Comparison of ENCODE assay signal across 8 mouse cellular contexts in the genomic region with DNA sequence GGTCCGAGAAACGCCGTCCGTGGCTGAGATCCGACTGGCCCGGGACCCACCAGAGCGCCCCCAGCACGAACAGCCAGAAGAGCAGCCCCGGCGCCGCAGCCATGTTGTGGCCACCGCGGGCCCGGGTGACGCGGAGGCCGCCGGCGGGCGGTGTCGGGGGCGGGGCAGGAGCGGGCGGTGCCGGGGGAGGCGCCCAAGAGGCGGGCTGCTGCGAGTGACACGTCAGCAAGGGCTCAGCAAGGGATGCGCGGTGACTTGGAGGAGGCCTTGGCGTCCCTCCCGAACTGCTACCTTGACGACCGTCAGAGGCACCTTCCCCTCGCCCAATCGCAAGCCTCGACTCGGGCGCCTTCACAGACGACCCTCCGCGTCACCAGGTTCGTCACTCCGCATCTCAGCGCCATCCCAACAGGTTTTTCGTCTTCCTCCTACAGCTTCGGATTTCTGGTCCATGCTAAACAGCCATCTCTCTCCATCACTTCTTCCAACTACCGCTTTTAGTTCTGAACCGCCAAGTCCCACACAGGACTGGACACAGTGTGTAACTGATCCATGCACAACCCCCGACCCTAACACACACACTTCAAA. TPM values are rescaled to one million over a fixed set of nuclear protein-coding genes. Genes with fewer than 3 reads are reported as not detected.
DNase-seq lines count a peak whose midpoint lies in the region; ATAC-seq and TF ChIP-seq lines count a peak whose summit lies in the region.

A gene (minus strand): TSS at position 127 of the 588 bp plus-strand sequence.

- peak within 1 kb of the TSS; percentile 91 for H3K4me3 ChIP-seq in bone marrow macrophage, adult 2 months (ENCODE audit: insufficient read depth, low read length)
- peak within 1 kb of the TSS; percentile 85 for H3K4me3 ChIP-seq in embryonic fibroblast, embryonic 13.5 days (ENCODE audit: insufficient read depth, low read length)
- H3K4me3 ChIP-seq in heart, embryonic 10.5 days = peak within 1 kb of the TSS; percentile 87
- peak within 1 kb of the TSS; percentile 95 for H3K4me3 ChIP-seq in kidney, embryonic 15.5 days (replicated peaks)

- no peak for TF ChIP-seq CTCF in bone marrow macrophage, adult 2 months (IDR thresholded peaks at IDR 0.05; ENCODE audit: low read depth, low read length)
- no peak for TF ChIP-seq CTCF in embryonic fibroblast, embryonic 13.5 days (IDR thresholded peaks at IDR 0.05; ENCODE audit: borderline replicate concordance, insufficient read depth, low read length)

- H3K4me2 ChIP-seq in kidney, embryonic 15.5 days = peak within 1 kb of the TSS; percentile 83

- H3K4me1 ChIP-seq in bone marrow macrophage, adult 2 months (ENCODE audit: control insufficient read depth, insufficient read depth, low read length) = peaks cover 11% of the 10 kb centered on the region
- H3K4me1 ChIP-seq in embryonic fibroblast, embryonic 13.5 days (ENCODE audit: control insufficient read depth, insufficient read depth, low read length) = peaks cover 4% of the 10 kb centered on the region
- H3K4me1 ChIP-seq in heart, embryonic 10.5 days = peaks cover 16% of the 10 kb centered on the region
- peaks cover 22% of the 10 kb centered on the region for H3K4me1 ChIP-seq in kidney, embryonic 15.5 days

- DNase-seq in A20 (ENCODE audit: low read depth, low spot score) = peak; percentile 94
- peak; percentile 98 for DNase-seq in heart, embryonic 10.5 days (ENCODE audit: low spot score)
- DNase-seq in liver = peak; percentile 94
- peak; percentile 88 to 94 for DNase-seq in spleen, postnatal 4 days (ENCODE audit: low spot score in 2 of 2)

- H3K27me3 ChIP-seq in heart, embryonic 10.5 days (ENCODE audit: insufficient read depth, poor library complexity, severe bottlenecking) = no peaks in the 10 kb centered on the region
- H3K27me3 ChIP-seq in kidney, embryonic 15.5 days = no peaks in the 10 kb centered on the region

- H3K9ac ChIP-seq in kidney, embryonic 15.5 days = peak within 1 kb of the TSS; percentile 89

- 0 out of 2 replicates have a peak, but pooled peaks have one; percentile 76 for TF ChIP-seq POLR2A in bone marrow macrophage, adult 2 months (IDR thresholded peaks at IDR 0.05; ENCODE audit: borderline replicate concordance, low read depth, low read length)
- peak; percentile 83 for TF ChIP-seq POLR2A in embryonic fibroblast, embryonic 13.5 days (IDR thresholded peaks at IDR 0.05; ENCODE audit: low read depth, low read length)

- H3K9me3 ChIP-seq in heart, embryonic 10.5 days = no peaks in the 10 kb centered on the region
- no peaks in the 10 kb centered on the region for H3K9me3 ChIP-seq in kidney, embryonic 15.5 days (replicated peaks)

- no peak within 1 kb of the TSS for H3K27ac ChIP-seq in bone marrow macrophage, adult 2 months (ENCODE audit: insufficient read depth, low read depth, low read length)
- H3K27ac ChIP-seq in embryonic fibroblast, embryonic 13.5 days (ENCODE audit: insufficient read depth, low read length) = no peak within 1 kb of the TSS
- H3K27ac ChIP-seq in heart, embryonic 10.5 days = peak within 1 kb of the TSS; percentile 89
- peak within 1 kb of the TSS; percentile 81 for H3K27ac ChIP-seq in kidney, embryonic 15.5 days

- peaks cover 8% of the 10 kb centered on the region for H3K36me3 ChIP-seq in heart, embryonic 10.5 days
- H3K36me3 ChIP-seq in kidney, embryonic 15.5 days = peaks cover 11% of the 10 kb centered on the region

- ATAC-seq in kidney, embryonic 15.5 days (replicated peaks; ENCODE audit: low FRiP score) = peak; percentile 99
- peak; percentile 97 for ATAC-seq in monocyte, adult 5-6 weeks (replicated peaks; ENCODE audit: insufficient number of reproducible peaks, low FRiP score, low TSS enrichment, poor library complexity, severe bottlenecking)

- under 1% methylated on average over 51 of the region's 51 CpGs for WGBS in heart, embryonic 10.5 days
- WGBS in kidney, embryonic 15.5 days = under 1% methylated on average over 49 of the region's 51 CpGs

RNA-seq across cellular contexts. Expression of the gene that starts here (rescaled TPM):
- polyA plus RNA-seq in bone marrow macrophage, adult 2 months (2012; ENCODE audit: insufficient read depth, insufficient read length, missing spikeins) = 127 and 149 TPM in 2 replicates
- polyA plus RNA-seq in embryonic fibroblast, embryonic 13.5 days (2011; ENCODE audit: insufficient read length, low read depth, missing spikeins) = 314 and 343 TPM in 2 replicates
- polyA plus RNA-seq in heart, embryonic 10.5 days (2016; fragmentation: Nextera tagmentation; extraction: Ambion mirVana) = 83.4 and 89.1 TPM in 2 replicates
- 99.3 and 101 TPM in 2 replicates for polyA plus RNA-seq in kidney, embryonic 15.5 days (2015; fragmentation: Nextera tagmentation; extraction: Ambion mirVana)
- 152 to 289 TPM (median 253 TPM) in 3 replicates for total RNA-seq in monocyte, adult 5-6 weeks (2017)

Comparison
In these comparisons a context has a peak if more than half of its experiments do, and no peak if none do; other contexts are left out.
1. H3K27ac ChIP-seq: peak in heart, embryonic 10.5 days (single experiment) and kidney, embryonic 15.5 days (single experiment); none in bone marrow macrophage, adult 2 months (single experiment) and embryonic fibroblast, embryonic 13.5 days (single experiment).
2. Peak in every context shown above with its lines, with median percentiles within 50 percentile points of each other: DNase-seq and H3K4me3 ChIP-seq.